Comparison of ENCODE assay signal across 10 mouse cellular contexts in the genomic region with DNA sequence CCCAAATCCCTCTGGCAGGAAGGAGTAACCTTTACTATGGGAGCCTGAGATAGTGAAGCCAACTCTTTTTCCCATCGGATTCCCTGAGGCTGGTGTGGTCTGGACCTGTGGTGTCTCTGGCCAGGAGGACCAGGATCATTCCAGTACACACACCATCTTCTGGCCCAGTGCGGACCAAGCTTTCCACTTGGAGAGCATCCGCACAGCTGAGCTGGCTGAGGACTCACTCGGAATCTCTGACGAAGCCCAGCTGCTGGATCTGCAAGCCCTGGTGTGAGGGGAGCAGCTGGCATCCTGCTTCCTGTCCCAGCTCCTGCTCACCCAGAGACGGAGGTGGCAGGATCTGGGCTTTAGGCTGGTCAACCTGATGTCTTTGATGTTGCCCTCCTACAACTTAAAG.
DNase-seq lines count a peak whose midpoint lies in the region; ATAC-seq and TF ChIP-seq lines count a peak whose summit lies in the region.
"Had no signal": no experiment of that assay in that cellular context is flagged by ENCODE, and none has a peak within 500 bp of the region (broad histone marks: within the 10 kb centered on the region; RNA-seq: fewer than 3 reads in every experiment).

No protein-coding gene starts in this region.

- ATAC-seq in neural tube, embryonic 13.5 days (ENCODE audit: low read depth), result 0 out of 2 replicates have a peak, but pooled peaks have one; percentile 15

- intact Hi-C loops in left cerebral cortex, adult 2 months (cut with DNase I), result no loop called here
- intact Hi-C loops in left cerebral cortex, postnatal 10 days (cut with DNase I), result no loop called here
- intact Hi-C loops in gastrocnemius, postnatal 36 days (cut with DNase I), result loop anchor here (5.0 kb wide), 1 partner anchor 34 kb away; no protein-coding TSS in a partner anchor

- TF ChIP-seq CTCF in left cerebral cortex, adult 2 months (IDR thresholded peaks at IDR 0.05), result no peak

- H3K27me3 ChIP-seq in neural tube, embryonic 13.5 days, result no peaks in the 10 kb centered on the region

- 53% methylated on average over 6 of the region's 6 CpGs for WGBS in neural tube, embryonic 13.5 days

- no peak for DNase-seq in left cerebral cortex, adult 2 months (ENCODE audit: extremely low spot score in 1 of 2, low spot score in 2 of 2)
- DNase-seq in left cerebral cortex, postnatal 10 days (ENCODE audit: extremely low spot score in 1 of 2, low spot score in 2 of 2), result no peak
- DNase-seq in gastrocnemius, postnatal 36 days, result peak; percentile 63 to 67
- peak; percentile 82 for DNase-seq in kidney, postnatal 10 days
- DNase-seq in thymus, postnatal 25 days, result no peak
- DNase-seq in right cerebral cortex, postnatal 10 days (ENCODE audit: low spot score in 2 of 2), result no peak
- no peak for DNase-seq in embryo, embryonic 11 days

- no peak overlapping the region for H3K4me2 ChIP-seq in neural tube, embryonic 13.5 days
- H3K4me2 ChIP-seq: heart, embryonic 13.5 days had no signal

- H3K36me3 ChIP-seq in neural tube, embryonic 13.5 days, result no peaks in the 10 kb centered on the region
- H3K36me3 ChIP-seq: heart, embryonic 13.5 days had no signal

- no peaks in the 10 kb centered on the region for H3K9me3 ChIP-seq in neural tube, embryonic 13.5 days
- H3K9me3 ChIP-seq: heart, embryonic 13.5 days; megakaryocyte, embryonic 14.5 days had no signal

- H3K4me3 ChIP-seq in left cerebral cortex, adult 2 months, result no peak overlapping the region
- H3K4me3 ChIP-seq in neural tube, embryonic 13.5 days, result no peak overlapping the region
- H3K4me3 ChIP-seq: heart, embryonic 13.5 days; megakaryocyte, embryonic 14.5 days had no signal

- peaks cover 49% of the 10 kb centered on the region for H3K4me1 ChIP-seq in neural tube, embryonic 13.5 days (replicated peaks)

- peak overlapping the region; percentile 36; the same call in 1 of the 2 replicates for H3K27ac ChIP-seq in left cerebral cortex, adult 2 months
- peak overlapping the region; percentile 64 for H3K27ac ChIP-seq in neural tube, embryonic 13.5 days (replicated peaks)
- H3K27ac ChIP-seq: heart, embryonic 13.5 days had no signal

- H3K9ac ChIP-seq in neural tube, embryonic 13.5 days, result no peak overlapping the region
- H3K9ac ChIP-seq: heart, embryonic 13.5 days had no signal

Comparison
In these comparisons a context has a peak if more than half of its experiments do, and no peak if none do; other contexts are left out.
1. DNase-seq: peak in gastrocnemius, postnatal 36 days (2 of 2) and kidney, postnatal 10 days (single experiment); none in left cerebral cortex, adult 2 months (0 of 2), left cerebral cortex, postnatal 10 days (0 of 2), thymus, postnatal 25 days (single experiment), right cerebral cortex, postnatal 10 days (0 of 2) and embryo, embryonic 11 days (single experiment).